Comparison of ENCODE assay signal across 13 mouse cellular contexts in genomic region chr13:51766756-51767155, GRCm38 (mm10).
"Had no signal": no experiment of that assay in that cellular context is flagged by ENCODE, and none has a peak within 500 bp of the region (broad histone marks: within the 10 kb centered on the region; RNA-seq: fewer than 3 reads in every experiment).

No protein-coding gene starts in this region.

- H3K36me3 ChIP-seq: liver, embryonic 15.5 days; lung, embryonic 15.5 days; midbrain, embryonic 13.5 days; midbrain, embryonic 15.5 days; neural tube, embryonic 12.5 days; stomach, embryonic 15.5 days had no signal

- H3K4me3 ChIP-seq: liver, embryonic 15.5 days; lung, embryonic 15.5 days; midbrain, embryonic 13.5 days; midbrain, embryonic 15.5 days; neural tube, embryonic 12.5 days; stomach, embryonic 15.5 days had no signal

- DNase-seq: liver, postnatal 0 days; lung, adult 2 months; lung, postnatal 14 days; right cerebral cortex, postnatal 14 days had no signal

- H3K27me3 ChIP-seq: liver, embryonic 15.5 days; lung, embryonic 15.5 days; megakaryocyte, embryonic 14.5 days; midbrain, embryonic 13.5 days; midbrain, embryonic 15.5 days; neural tube, embryonic 12.5 days; stomach, embryonic 15.5 days had no signal

- H3K27ac ChIP-seq: liver, embryonic 15.5 days; lung, embryonic 15.5 days; macrophage; midbrain, embryonic 13.5 days; midbrain, embryonic 15.5 days; neural tube, embryonic 12.5 days; stomach, embryonic 15.5 days; stomach, postnatal 0 days had no signal
